Mouse (Mus musculus): ENCODE data around the gene Rfx8.

DNA sequence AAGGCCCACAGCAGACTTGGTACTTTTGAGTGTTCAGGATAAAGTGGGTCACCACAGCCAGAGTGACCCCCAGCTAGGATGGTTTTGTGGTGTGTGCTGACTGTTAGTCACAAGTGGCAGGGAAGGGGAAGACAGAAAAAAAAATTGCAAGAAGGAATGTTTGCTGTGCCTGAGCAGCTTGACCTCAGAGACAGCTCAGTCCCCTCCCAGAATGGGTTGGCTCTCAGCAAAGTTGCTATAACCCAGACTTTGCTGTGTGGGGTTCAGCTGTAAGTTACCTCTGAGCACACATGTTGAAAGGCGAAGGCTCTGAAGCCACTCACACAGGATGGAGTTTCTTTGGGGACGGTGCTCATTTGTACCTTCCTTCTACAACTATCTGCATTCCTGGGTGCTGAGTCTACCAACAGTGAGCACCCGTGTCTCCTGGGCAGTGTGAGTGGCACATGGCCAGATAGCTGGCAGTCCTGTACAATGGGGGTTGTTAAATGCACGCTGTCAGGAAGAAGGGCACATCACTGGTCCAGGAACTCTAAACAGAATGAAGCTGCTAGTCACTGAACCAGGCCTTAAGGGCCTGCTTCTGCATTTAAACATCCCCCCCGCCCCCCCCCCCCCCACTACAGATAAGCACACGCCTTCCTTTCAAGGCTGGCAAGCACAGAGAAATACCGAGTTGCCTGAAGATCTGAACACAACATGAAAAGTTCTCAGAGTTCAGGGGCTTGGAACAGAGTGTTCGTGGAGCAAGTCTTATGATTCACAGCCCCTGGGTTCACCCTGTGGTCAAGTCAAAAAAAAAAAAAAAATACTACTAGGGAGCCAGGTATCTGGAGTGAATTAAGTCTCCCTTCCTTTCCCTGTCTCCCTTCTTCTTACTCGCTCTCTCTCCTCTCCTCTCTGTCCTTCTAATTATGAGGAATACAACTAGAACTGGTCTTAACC lies 38.7 kb upstream of the Rfx8 start:
- TF ChIP-seq POLR2A (IDR thresholded peaks at IDR 0.05; ENCODE audit: control insufficient read depth, low read depth, low read length) = no peak
- no peak for TF ChIP-seq CTCF (IDR thresholded peaks at IDR 0.05; ENCODE audit: control insufficient read depth, insufficient read depth, insufficient replicate concordance, low read depth, low read length)

All from testis, adult 2 months (tissue).